Mouse (Mus musculus) neutrophil, adult 5-6 weeks (primary cell): Measurements from ENCODE around the gene Ifi27. TPM values are rescaled to one million over a fixed set of nuclear protein-coding genes. Genes with fewer than 3 reads are reported as not detected.

Experiments
- ATAC-seq: fragments of 151-379, 151-347 bp; 2 replicates; pipeline ENCODE4 v1.8.0; 2017; ENCODE audit warnings: mild to moderate bottlenecking, moderate TSS enrichment; ENCODE audit not compliant: insufficient number of reproducible peaks, poor library complexity, low FRiP score, severe bottlenecking; ENCODE audit errors: extremely low read depth
- total RNA-seq: library from RNA; stranded (forward); fragments of 200-1000 nt; gene quantifications from 2 replicates; pipeline ENCODE4 v1.2.3, GENCODE M21; 2017

The Ifi27 gene
- total RNA-seq: 91.4 and 117 TPM in 2 replicates

GRCm38 (mm10) chr12:103433986-103434731 lies at the start of gene Ifi27:
Gene Ifi27 (plus strand): TSS chr12:103434211.
- peak; percentile 91 for ATAC-seq

DNA sequence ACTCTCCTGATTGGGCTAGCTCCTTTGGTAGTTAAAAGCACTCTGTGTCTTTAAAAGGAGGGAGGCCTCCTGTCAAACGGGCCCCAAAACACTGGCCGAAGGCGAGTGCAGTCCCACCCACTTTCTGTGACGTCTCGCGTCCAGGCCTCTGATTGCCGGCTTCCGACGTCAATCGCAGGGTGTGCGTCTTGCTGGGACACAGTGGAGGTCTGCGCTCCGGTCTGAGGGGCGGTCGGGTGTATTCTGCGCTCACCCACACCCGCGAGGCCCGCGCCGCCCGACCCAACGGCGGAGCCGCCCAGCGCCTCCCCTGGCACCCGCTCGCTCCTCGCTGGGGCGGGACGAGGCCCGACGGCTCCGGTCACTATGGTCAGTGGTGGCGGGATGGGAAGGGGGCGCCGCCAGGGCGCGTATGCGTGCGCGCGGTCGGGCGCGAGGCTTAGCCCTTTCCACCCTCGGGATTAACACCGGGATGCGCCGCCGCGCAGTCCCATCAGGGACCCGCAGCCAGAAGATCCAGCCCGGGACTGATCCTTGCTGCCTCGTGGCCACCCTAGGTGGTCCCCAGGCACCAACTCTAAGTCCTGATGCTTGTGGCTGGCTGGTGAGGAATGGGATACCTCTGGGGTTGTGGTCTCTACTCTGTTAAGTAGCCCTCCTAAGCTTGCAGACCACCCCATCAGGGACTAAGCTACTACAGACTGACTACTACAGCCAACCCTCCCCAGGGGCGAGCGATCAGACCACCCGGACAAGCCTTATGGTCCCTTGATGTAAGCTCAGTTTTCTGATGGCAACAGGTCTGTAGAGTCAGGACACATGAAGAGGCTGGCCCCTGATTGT lies 45.3 kb upstream of the Ifi27 start, which contains the start of gene Otub2:
Otub2 (plus strand) TSS at position 178 of the 843 bp plus-strand sequence.
- peak; percentile 93 for ATAC-seq

- ATAC-seq: no peak
Measured at GRCm38 (mm10) chr12:103389348-103389727, 44.7 kb upstream of the Ifi27 start.

DNA sequence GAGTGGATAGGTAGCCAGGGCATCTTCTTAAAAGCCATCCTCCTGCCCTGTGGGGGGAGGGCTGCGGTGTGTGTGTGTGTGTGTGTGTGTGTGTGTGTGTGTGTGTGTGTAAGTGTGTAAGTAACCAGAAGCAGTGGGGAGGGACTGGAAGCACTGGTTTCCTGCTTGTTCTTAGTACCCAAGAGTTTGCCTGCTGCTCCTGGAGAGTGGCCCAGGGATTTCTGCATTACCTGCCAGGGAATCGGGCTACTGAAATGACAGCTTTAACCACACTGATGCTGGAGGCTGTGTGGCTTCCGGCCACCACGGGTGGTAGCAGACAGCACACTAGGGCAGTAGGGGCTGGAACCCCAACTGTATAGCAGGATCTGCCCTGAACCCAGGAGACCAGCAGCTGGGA lies 44.0 kb upstream of the Ifi27 start:
- ATAC-seq: no peak

GRCm38 (mm10) chr12:103391098-103391497 lies 42.9 kb upstream of the Ifi27 start:
- ATAC-seq: no peak

- no peak for ATAC-seq
Measured at GRCm38 (mm10) chr12:103393528-103393927, 40.5 kb upstream of the Ifi27 start.

DNA sequence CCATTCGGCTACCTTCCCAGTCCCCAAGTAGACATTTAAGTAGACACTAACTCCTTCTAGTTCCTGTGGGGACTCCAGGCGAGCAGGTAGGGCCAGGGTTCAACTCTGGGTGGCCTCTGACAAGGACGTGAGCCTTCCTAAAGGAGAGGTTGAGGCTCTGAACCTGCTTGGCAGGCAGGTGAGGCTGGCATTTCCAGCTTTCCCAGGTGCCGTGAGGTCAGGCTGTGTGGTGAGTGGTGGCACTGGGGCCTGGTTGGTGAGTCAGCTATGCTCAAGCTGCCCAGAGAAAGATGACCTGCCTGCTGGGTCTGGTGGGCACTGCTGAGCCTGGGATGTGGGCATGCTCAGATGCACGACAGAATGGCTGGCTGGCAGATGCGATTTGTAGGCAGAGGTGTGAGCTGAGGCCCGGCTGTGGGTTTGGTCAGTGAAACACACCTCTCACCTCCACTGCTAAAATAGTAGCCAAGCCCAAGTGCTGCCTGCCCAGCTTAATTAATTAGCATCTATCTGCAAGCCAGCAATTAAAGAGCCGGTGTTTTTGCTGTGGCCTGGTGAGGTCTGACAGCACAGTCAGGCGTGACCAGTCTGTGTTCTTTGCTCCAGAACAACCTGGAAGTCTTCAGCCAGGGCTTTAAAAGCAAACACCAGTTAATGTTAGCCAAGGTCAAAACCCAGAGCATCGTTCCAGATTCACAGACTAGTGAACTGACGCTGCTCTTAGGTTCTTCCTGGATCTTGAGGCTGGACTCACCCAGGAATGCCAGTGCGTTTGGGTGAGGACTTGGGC lies 38.3 kb upstream of the Ifi27 start:
- no peak for ATAC-seq

- ATAC-seq: no peak
Measured at GRCm38 (mm10) chr12:103396751-103397150, 37.3 kb upstream of the Ifi27 start.

DNA sequence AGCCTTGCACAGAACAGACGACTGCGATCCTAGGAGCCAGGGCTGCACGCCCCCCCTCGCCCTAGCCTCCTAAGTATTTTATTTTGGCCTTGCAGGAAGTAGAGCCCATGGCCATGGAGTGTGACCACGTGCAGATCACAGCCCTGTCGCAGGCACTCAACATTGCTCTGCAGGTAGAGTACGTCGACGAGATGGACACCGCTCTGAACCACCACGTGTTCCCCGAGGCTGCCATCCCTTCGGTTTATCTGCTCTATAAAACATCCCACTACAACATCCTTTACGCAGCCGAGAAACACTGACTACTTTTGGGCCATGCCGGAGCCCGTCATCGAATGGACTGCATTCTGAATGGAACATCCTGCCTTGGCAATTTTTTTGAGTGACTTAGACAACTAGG lies 29.9 kb upstream of the Ifi27 start:
- ATAC-seq: no peak

- no peak for ATAC-seq
Measured at GRCm38 (mm10) chr12:103407720-103408119, 26.3 kb upstream of the Ifi27 start, which contains the start of gene 9330161L09Rik. Gene 9330161L09Rik (minus strand): TSS chr12:103407820.

GRCm38 (mm10) chr12:103408144-103408543 lies 25.9 kb upstream of the Ifi27 start:
- no peak for ATAC-seq

- no peak for ATAC-seq
Measured at GRCm38 (mm10) chr12:103425016-103425728, 8.8 kb upstream of the Ifi27 start.

DNA sequence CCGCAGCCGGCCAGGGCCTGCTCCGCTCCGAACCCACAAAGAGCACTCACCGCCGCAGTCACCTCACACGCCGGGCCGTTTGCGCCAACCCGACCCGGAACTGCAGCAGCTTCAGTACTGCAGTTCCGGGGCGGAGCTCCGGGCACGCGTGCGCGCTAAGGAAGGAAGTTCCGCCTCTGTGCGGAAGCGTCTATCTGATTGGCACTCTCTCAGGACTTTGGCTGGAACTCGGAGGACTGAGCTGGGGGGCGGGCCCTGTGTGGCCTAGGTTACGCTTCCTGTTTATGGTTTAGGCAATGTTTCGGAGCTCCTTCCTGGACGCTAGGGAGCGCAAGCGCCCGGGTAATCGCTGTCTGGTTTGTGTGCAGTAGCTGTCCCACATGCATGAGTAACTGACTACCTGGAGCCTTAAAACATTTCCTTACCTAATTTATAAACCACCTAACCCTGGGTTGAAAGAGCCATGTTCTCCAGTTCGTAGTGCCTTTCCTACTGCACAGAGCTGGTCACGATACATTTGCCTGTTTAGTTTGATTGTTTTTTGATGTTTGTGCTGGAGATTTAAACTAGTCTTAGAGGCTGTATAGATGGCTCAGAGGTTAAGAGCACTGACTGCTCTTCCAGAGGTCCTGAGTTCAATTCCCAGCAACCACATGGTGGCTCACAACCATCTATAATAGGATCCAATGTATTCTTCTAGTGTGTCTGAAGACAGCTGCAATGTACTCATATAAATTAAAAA lies 8.1 kb upstream of the Ifi27 start, which contains the start of gene Ddx24:
Ddx24 (minus strand) TSS at position 102 of the 742 bp plus-strand sequence.
- ATAC-seq: peak; percentile 99

GRCm38 (mm10) chr12:103426710-103427109 lies 7.3 kb upstream of the Ifi27 start:
- no peak for ATAC-seq

DNA sequence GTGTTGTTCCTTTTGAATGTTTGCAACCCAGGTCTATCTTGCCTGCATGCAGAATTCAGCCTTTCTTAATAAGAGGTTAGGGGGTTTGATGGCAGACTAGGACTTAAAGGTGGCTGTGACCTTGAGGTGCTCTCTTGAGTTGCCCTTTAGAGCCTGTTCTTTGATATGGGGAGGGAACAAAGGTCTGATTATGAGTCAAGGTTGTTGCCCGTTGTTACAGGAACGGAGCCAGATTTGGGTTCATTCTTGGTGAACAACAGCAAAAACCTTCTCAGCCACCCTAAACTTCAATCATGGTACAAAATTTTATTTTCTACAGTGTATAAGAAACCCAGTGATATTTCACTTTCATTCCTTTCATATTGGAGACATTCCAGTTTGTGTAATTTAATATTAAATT lies 581 bp upstream of the Ifi27 start:
- no peak for ATAC-seq

GRCm38 (mm10) chr12:103434861-103435260 lies 850 bp downstream of the Ifi27 start:
- ATAC-seq: no peak

DNA sequence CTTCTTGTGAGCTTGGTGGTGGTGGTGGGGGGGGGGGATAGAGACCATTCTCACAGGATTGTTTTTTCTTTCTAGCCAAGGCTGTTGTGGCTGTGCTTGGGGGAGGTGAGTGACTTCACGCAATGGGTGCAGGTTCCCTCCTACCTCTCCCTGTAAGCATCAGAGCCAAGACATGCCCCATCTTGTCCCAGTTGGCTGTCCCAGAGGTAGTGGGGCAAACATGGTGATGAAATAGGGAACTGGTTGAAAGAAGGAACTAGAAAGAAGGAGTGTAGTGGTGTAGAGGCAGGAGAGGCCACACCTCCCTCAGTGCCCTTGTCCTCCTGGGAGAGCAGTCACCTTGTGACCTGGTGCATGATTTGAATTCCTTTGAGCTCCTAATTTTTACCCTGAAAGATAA lies 3.6 kb downstream of the Ifi27 start:
- ATAC-seq: no peak

DNA sequence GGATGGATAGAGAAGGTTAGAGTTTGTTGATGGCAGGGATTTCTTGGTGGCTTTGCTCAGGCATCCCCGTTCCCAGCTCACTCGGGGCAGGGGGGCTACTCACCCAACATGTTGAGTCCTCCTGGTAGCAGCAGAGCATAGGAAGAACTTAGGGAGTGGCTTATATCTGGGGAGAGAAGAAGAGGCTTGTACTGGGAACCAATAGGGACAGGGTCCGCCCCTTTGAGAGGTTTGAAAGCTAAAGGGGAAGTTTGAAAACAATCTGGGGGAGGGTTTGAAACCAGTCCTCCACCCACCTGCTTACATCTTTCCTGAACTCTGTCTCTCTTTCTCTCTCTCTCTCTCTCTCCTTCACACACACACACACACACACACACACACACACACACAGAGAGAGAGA lies 9.5 kb downstream of the Ifi27 start, which contains the start of gene Ifi27l2a:
Ifi27l2a (minus strand) TSS at position 157 of the 400 bp plus-strand sequence.
- ATAC-seq: peak; percentile 69
